Mouse (Mus musculus): ENCODE measurements around the gene Fam98a. TPM values are rescaled to one million over a fixed set of nuclear protein-coding genes. Genes with fewer than 3 reads are reported as not detected.

The Fam98a gene
- total and polyA plus RNA-seq, 3 experiments = 39.4 to 64.9 TPM; not detected in 1

DNA sequence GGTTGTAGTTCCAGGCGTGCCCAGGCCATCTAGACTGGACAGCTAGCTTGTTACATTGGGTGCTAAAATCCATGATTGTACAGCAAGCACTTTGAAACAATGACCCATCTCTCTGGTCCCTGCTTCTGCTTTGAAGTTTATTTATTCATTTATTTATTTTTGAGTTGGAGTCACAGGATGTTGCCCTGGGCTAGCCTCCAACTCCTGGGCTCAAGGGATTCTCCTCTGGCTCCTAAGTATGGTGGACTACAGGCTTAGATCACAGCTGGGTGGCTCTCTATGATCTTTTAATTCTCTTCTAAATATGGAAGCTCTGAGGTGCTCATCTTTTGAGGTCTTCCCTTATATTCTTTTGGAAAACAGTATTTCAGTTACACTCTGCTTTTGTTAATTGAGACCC lies 25.3 kb downstream of the Fam98a start (continued):
- TF ChIP-seq MAX (IDR thresholded peaks at IDR 0.05; ENCODE audit: low read length) (no peak), POLR2A (IDR thresholded peaks at IDR 0.05; ENCODE audit: control insufficient read depth in 1 of 2, insufficient read depth in 1 of 2, low read depth in 1 of 2, low read length in 2 of 2, poor library complexity in 1 of 2) (no peak), MAFK (IDR thresholded peaks at IDR 0.05; ENCODE audit: borderline replicate concordance, low read depth, low read length) (no peak), ZMIZ1 (IDR thresholded peaks at IDR 0.05; ENCODE audit: low read depth, low read length) (no peak)

DNA sequence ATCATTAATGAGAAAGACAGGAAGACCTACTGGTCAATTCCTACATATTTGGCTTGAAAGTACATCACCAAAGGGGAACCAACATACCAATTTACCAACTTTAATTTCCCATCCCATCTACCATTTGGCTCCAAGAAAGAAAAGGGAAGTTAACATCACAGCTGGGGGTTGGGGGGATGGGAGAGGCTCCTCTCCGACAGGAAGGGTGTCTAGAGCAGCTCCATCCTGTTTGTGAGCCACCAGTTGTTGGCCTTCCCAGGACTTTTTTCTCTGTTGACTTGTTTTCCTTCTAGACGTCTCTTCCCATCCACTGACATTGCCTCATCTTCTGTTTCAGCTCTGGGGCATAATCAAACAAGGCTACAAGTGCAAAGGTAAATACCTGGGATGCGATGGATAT lies 27.9 kb downstream of the Fam98a start:
- Histone ChIP-seq H3K27ac (ENCODE audit: control insufficient read depth, low read depth, low read length) (no peak overlapping the region), H3K9ac (ENCODE audit: control insufficient read depth, low read depth, low read length, poor library complexity, severe bottlenecking) (no peak overlapping the region), H3K9me3 (replicated peaks; ENCODE audit: insufficient read depth, low read length) (no peaks in the 10 kb centered on the region), H3K27me3 (ENCODE audit: control insufficient read depth in 1 of 2, insufficient read depth in 2 of 2, low read length in 2 of 2) (no peaks in the 10 kb centered on the region), H3K4me3 (ENCODE audit: control insufficient read depth in 1 of 2, insufficient read depth in 1 of 2, low read depth in 2 of 2, low read length in 2 of 2) (no peak overlapping the region), H3K36me3 (ENCODE audit: control insufficient read depth in 1 of 2, insufficient read depth in 2 of 2, low read length in 2 of 2) (no peaks in the 10 kb centered on the region), H3K4me1 (ENCODE audit: control insufficient read depth in 1 of 2, insufficient read depth in 2 of 2, low read length in 2 of 2) (no peaks in the 10 kb centered on the region; a peak in 1 of 4 replicates), H3K79me2 (ENCODE audit: control insufficient read depth, insufficient read depth, low read length, poor library complexity) (no peaks in the 10 kb centered on the region)
- no peak for TF ChIP-seq POLR2A (IDR thresholded peaks at IDR 0.05; ENCODE audit: control insufficient read depth in 1 of 2, insufficient read depth in 1 of 2, low read depth in 1 of 2, low read length in 2 of 2, poor library complexity in 1 of 2)
- TF ChIP-seq HCFC1 (IDR thresholded peaks at IDR 0.05; ENCODE audit: low read depth, low read length) = no peak
- TF ChIP-seq TCF12 (IDR thresholded peaks at IDR 0.05; ENCODE audit: low read depth, low read length) = no peak
- TF ChIP-seq CHD1 (IDR thresholded peaks at IDR 0.05; ENCODE audit: low read depth, low read length) = no peak
- TF ChIP-seq MEF2A (IDR thresholded peaks at IDR 0.05; ENCODE audit: extremely low read depth, insufficient replicate concordance, low read depth, low read length, poor library complexity, severe bottlenecking) = no peak
- no peak for TF ChIP-seq ZNF384 (IDR thresholded peaks at IDR 0.05; ENCODE audit: low read depth, low read length)
- no peak for TF ChIP-seq MAZ (IDR thresholded peaks at IDR 0.05; ENCODE audit: low read depth, low read length)
- no peak for TF ChIP-seq TBP (IDR thresholded peaks at IDR 0.05; ENCODE audit: low read depth, low read length)
- peak; percentile 36 for DNase-seq (ENCODE audit: low read depth, low spot score)

DNA sequence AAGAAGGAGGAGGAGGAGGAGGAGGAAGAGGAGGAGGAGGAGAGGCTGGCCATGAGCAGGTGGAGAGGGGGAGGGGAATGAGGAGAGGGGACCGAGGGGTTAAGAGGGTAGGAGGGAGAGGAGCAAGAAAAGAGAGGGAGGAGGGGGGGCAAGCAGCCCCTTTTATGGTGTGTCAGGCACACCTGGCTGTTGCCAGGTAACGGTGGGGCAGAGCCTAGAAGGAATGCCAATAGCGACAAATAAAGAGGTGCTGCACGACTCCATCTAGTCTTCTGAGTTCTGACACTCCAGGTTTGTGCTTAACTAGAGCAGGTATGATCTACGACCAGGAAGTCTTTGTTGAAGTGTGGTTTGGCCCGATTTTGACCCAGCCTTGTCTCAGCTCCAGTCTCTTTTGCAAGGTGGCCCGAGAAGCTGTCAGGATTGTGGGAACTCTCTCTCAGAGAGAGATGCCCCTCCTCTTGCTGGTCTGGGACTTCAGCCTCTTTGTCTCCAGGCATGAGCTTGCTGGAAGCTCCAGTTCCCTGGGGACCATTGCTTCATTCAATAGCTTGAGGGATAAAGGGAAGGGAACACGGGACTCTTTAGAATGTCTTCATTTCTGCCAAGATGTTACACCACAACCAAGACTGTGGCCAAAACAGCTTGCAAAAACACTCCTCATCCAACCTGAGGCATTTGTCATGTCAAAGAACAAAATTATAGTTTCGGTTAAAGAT lies 29.2 kb downstream of the Fam98a start:
- Histone ChIP-seq H3K4me1 (ENCODE audit: control insufficient read depth in 1 of 2, insufficient read depth in 2 of 2, low read length in 2 of 2) (peaks cover 0 to 4% of the 10 kb centered on the region in 2 experiments; a peak in 3 of 4 replicates), H3K27ac (ENCODE audit: control insufficient read depth, low read depth, low read length) (no peak overlapping the region), H3K36me3 (ENCODE audit: control insufficient read depth in 1 of 2, insufficient read depth in 2 of 2, low read length in 2 of 2) (no peaks in the 10 kb centered on the region), H3K9ac (ENCODE audit: control insufficient read depth, low read depth, low read length, poor library complexity, severe bottlenecking) (no peak overlapping the region), H3K79me2 (ENCODE audit: control insufficient read depth, insufficient read depth, low read length, poor library complexity) (no peaks in the 10 kb centered on the region), H3K9me3 (replicated peaks; ENCODE audit: insufficient read depth, low read length) (no peaks in the 10 kb centered on the region), H3K4me3 (ENCODE audit: control insufficient read depth in 1 of 2, insufficient read depth in 1 of 2, low read depth in 2 of 2, low read length in 2 of 2) (no peak overlapping the region), H3K27me3 (ENCODE audit: control insufficient read depth in 1 of 2, insufficient read depth in 2 of 2, low read length in 2 of 2) (no peaks in the 10 kb centered on the region)
- no peak for TF ChIP-seq TBP (IDR thresholded peaks at IDR 0.05; ENCODE audit: low read depth, low read length)
- TF ChIP-seq EP300 (IDR thresholded peaks at IDR 0.05; ENCODE audit: low read depth in 1 of 2, low read length in 2 of 2) = no peak
- no peak for DNase-seq (ENCODE audit: low read depth, low spot score)

Data from MEL (cell line).